Mouse (Mus musculus) kidney, embryonic 15.5 days (tissue): ENCODE measurements at regions not wholly inside any gene's neighbourhood (a gene's known extent, or its start where the extent isn't known, plus 50 kb on each side); places are given as distances from the start of the nearest gene placed in this dataset.

Experiments
- ATAC-seq: fragments of 200-750 bp; cut with Nextera tagmentation; replicated peaks from 2 replicates; pipeline ENCODE4 v1.8.0; 2017; ENCODE audit warnings: moderate TSS enrichment; ENCODE audit not compliant: low FRiP score
- H3K27ac ChIP-seq: fragments of 300-500 bp; sonication (generic); 2 replicates; pipeline ENCODE4 v1.5.1; 2015; ENCODE audit warnings: mild to moderate bottlenecking, inconsistent platforms
- H3K27me3 ChIP-seq: fragments of 300-500 bp; sonication (generic); 2 replicates; pipeline ENCODE4 v1.6.1; 2015; ENCODE audit warnings: inconsistent platforms
- H3K36me3 ChIP-seq: fragments of 300-500 bp; sonication (generic); 2 replicates; pipeline ENCODE4 v1.6.1; 2015; ENCODE audit warnings: inconsistent platforms
- H3K4me1 ChIP-seq: fragments of 300-500 bp; sonication (generic); 2 replicates; pipeline ENCODE4 v1.6.1; 2015; ENCODE audit warnings: inconsistent platforms
- H3K4me2 ChIP-seq: fragments of 300-500 bp; sonication (generic); 2 replicates; pipeline ENCODE4 v1.6.1; 2015; ENCODE audit warnings: moderate library complexity, mild to moderate bottlenecking, inconsistent platforms
- H3K4me3 ChIP-seq: fragments of 300-500 bp; sonication (generic); replicated peaks from 2 replicates; pipeline ENCODE4 v1.5.1; 2015; ENCODE audit warnings: mild to moderate bottlenecking, inconsistent platforms
- H3K9ac ChIP-seq: fragments of 300-500 bp; sonication (generic); 2 replicates; pipeline ENCODE4 v1.6.1; 2015; ENCODE audit warnings: mild to moderate bottlenecking, inconsistent platforms
- H3K9me3 ChIP-seq: fragments of 300-500 bp; sonication (generic); replicated peaks from 2 replicates; pipeline ENCODE4 v1.6.1; 2016; ENCODE audit warnings: inconsistent platforms
- WGBS: fragments of 180-500 bp; shearing (Covaris S2); methylation state at CpG from one replicate; pipeline ENCODE4 v1.1.7; 2015; ENCODE audit warnings: mixed read lengths; 5-methylcytosine and 5-hydroxymethylcytosine counted together

- 73% methylated on average over 2 of the region's 2 CpGs for WGBS
- Histone ChIP-seq H3K27me3 (no peaks in the 10 kb centered on the region), H3K9ac (no peak overlapping the region)
Observed at GRCm38 (mm10) chr13:85570886-85571527, 282.1 kb upstream of the Rasa1 start.

GRCm38 (mm10) chr13:85557821-85558220, 268.9 kb upstream of the Rasa1 start:
- H3K27ac ChIP-seq: no peak overlapping the region
- no peaks in the 10 kb centered on the region for H3K27me3 ChIP-seq
- no peak for ATAC-seq
- 75% methylated on average over 2 of the region's 2 CpGs for WGBS
- no peak overlapping the region for H3K4me2 ChIP-seq
- no peak overlapping the region for H3K4me3 ChIP-seq
- H3K36me3 ChIP-seq: no peaks in the 10 kb centered on the region
- H3K9me3 ChIP-seq: no peaks in the 10 kb centered on the region
- no peak overlapping the region for H3K9ac ChIP-seq
- H3K4me1 ChIP-seq: no peaks in the 10 kb centered on the region

More at GRCm38 (mm10) chr13:85570886-85571527, 282.1 kb upstream of the Rasa1 start:
- H3K9me3 ChIP-seq: no peaks in the 10 kb centered on the region
- H3K27ac ChIP-seq: no peak overlapping the region
- no peaks in the 10 kb centered on the region for H3K36me3 ChIP-seq
- H3K4me3 ChIP-seq: no peak overlapping the region
- H3K4me1 ChIP-seq: no peaks in the 10 kb centered on the region
- no peak for ATAC-seq
- H3K4me2 ChIP-seq: no peak overlapping the region

GRCm38 (mm10) chr13:85556101-85556853, 267.3 kb upstream of the Rasa1 start:
- 17% methylated on average over 5 of the region's 5 CpGs for WGBS
- ATAC-seq: 0 out of 2 replicates have a peak, but pooled peaks have one; percentile 40
- H3K4me2 ChIP-seq: no peak overlapping the region

GRCm38 (mm10) chr13:85553072-85553471, 264.1 kb upstream of the Rasa1 start:
- no peaks in the 10 kb centered on the region for H3K4me1 ChIP-seq
- no peak overlapping the region for H3K4me2 ChIP-seq
- H3K36me3 ChIP-seq: no peaks in the 10 kb centered on the region
- H3K4me3 ChIP-seq: no peak overlapping the region
- no peaks in the 10 kb centered on the region for H3K27me3 ChIP-seq
- WGBS: 72% methylated on average over 3 of the region's 3 CpGs
- no peak overlapping the region for H3K9ac ChIP-seq
- no peak overlapping the region for H3K27ac ChIP-seq
- no peaks in the 10 kb centered on the region for H3K9me3 ChIP-seq
- no peak for ATAC-seq

More at GRCm38 (mm10) chr13:85556101-85556853, 267.3 kb upstream of the Rasa1 start:
- Histone ChIP-seq H3K27ac (no peak overlapping the region), H3K9me3 (no peaks in the 10 kb centered on the region), H3K4me3 (no peak overlapping the region), H3K36me3 (no peaks in the 10 kb centered on the region), H3K9ac (no peak overlapping the region), H3K4me1 (no peaks in the 10 kb centered on the region), H3K27me3 (no peaks in the 10 kb centered on the region)

GRCm38 (mm10) chr13:85509671-85510070, 220.7 kb upstream of the Rasa1 start:
- Histone ChIP-seq H3K27ac (no peak overlapping the region), H3K4me2 (no peak overlapping the region), H3K4me1 (peaks cover 5% of the 10 kb centered on the region; the same call in 1 of the 2 replicates), H3K36me3 (no peaks in the 10 kb centered on the region), H3K4me3 (no peak overlapping the region), H3K9me3 (no peaks in the 10 kb centered on the region), H3K9ac (no peak overlapping the region), H3K27me3 (no peaks in the 10 kb centered on the region)
- 37% methylated on average over 1 of the region's 1 CpGs for WGBS
- no peak for ATAC-seq

GRCm38 (mm10) chr13:85508552-85508951, 219.6 kb upstream of the Rasa1 start:
- no peaks in the 10 kb centered on the region for H3K27me3 ChIP-seq
- no peak overlapping the region for H3K4me3 ChIP-seq
- H3K4me2 ChIP-seq: no peak overlapping the region
- H3K9ac ChIP-seq: no peak overlapping the region
- no peaks in the 10 kb centered on the region for H3K36me3 ChIP-seq
- 93% methylated on average over 1 of the region's 1 CpGs for WGBS
- no peak for ATAC-seq
- no peak overlapping the region for H3K27ac ChIP-seq
- H3K9me3 ChIP-seq: no peaks in the 10 kb centered on the region
- peaks cover 5% of the 10 kb centered on the region; the same call in 1 of the 2 replicates for H3K4me1 ChIP-seq

GRCm38 (mm10) chr13:85507374-85508101, 218.6 kb upstream of the Rasa1 start:
- Histone ChIP-seq H3K9me3 (no peaks in the 10 kb centered on the region), H3K4me1 (peaks cover 5% of the 10 kb centered on the region; the same call in 1 of the 2 replicates), H3K4me2 (no peak overlapping the region), H3K9ac (no peak overlapping the region), H3K4me3 (no peak overlapping the region), H3K27ac (peak overlapping the region; percentile 58; the same call in 1 of the 2 replicates), H3K36me3 (no peaks in the 10 kb centered on the region), H3K27me3 (no peaks in the 10 kb centered on the region)
- WGBS: 49% methylated on average over 6 of the region's 6 CpGs
- no peak for ATAC-seq

GRCm38 (mm10) chr13:85506875-85507274, 217.9 kb upstream of the Rasa1 start:
- H3K4me2 ChIP-seq: no peak overlapping the region
- no peak overlapping the region for H3K9ac ChIP-seq
- H3K27me3 ChIP-seq: no peaks in the 10 kb centered on the region
- no peak overlapping the region for H3K27ac ChIP-seq
- no peak overlapping the region for H3K4me3 ChIP-seq
- peaks cover 5% of the 10 kb centered on the region; the same call in 1 of the 2 replicates for H3K4me1 ChIP-seq
- peak; percentile 78 for ATAC-seq
- no peaks in the 10 kb centered on the region for H3K36me3 ChIP-seq
- WGBS: 20% methylated on average over 1 of the region's 1 CpGs
- H3K9me3 ChIP-seq: no peaks in the 10 kb centered on the region

- ATAC-seq: no peak
- H3K4me1 ChIP-seq: peaks cover 5% of the 10 kb centered on the region; the same call in 1 of the 2 replicates
Observed at GRCm38 (mm10) chr13:85506030-85506429, 217.1 kb upstream of the Rasa1 start.

GRCm38 (mm10) chr13:85505046-85505445, 216.1 kb upstream of the Rasa1 start:
- 39% methylated on average over 4 of the region's 4 CpGs for WGBS
- Histone ChIP-seq H3K36me3 (no peaks in the 10 kb centered on the region), H3K9ac (no peak overlapping the region), H3K27ac (no peak overlapping the region), H3K9me3 (no peaks in the 10 kb centered on the region), H3K4me2 (no peak overlapping the region), H3K4me1 (peaks cover 5% of the 10 kb centered on the region; the same call in 1 of the 2 replicates), H3K4me3 (no peak overlapping the region), H3K27me3 (no peaks in the 10 kb centered on the region)
- no peak for ATAC-seq

More at GRCm38 (mm10) chr13:85506030-85506429, 217.1 kb upstream of the Rasa1 start:
- Histone ChIP-seq H3K9ac (no peak overlapping the region), H3K4me2 (no peak overlapping the region), H3K27me3 (no peaks in the 10 kb centered on the region), H3K27ac (no peak overlapping the region), H3K4me3 (no peak overlapping the region), H3K36me3 (no peaks in the 10 kb centered on the region), H3K9me3 (no peaks in the 10 kb centered on the region)
- whole genome bisulfite sequencing: 68% methylated on average over 1 of the region's 1 CpGs

GRCm38 (mm10) chr13:85504001-85504400, 215.1 kb upstream of the Rasa1 start:
- H3K9ac ChIP-seq: no peak overlapping the region
- no peak overlapping the region for H3K27ac ChIP-seq
- H3K36me3 ChIP-seq: no peaks in the 10 kb centered on the region
- no peak overlapping the region for H3K4me3 ChIP-seq
- H3K27me3 ChIP-seq: no peaks in the 10 kb centered on the region
- no peaks in the 10 kb centered on the region for H3K9me3 ChIP-seq
- 23% methylated on average over 4 of the region's 4 CpGs for WGBS
- H3K4me1 ChIP-seq: peaks cover 5% of the 10 kb centered on the region; the same call in 1 of the 2 replicates
- H3K4me2 ChIP-seq: no peak overlapping the region
- ATAC-seq: peak; percentile 78

- H3K9ac ChIP-seq: no peak overlapping the region
- no peaks in the 10 kb centered on the region for H3K27me3 ChIP-seq
- H3K4me3 ChIP-seq: no peak overlapping the region
- H3K9me3 ChIP-seq: no peaks in the 10 kb centered on the region
- no peak overlapping the region for H3K27ac ChIP-seq
- H3K36me3 ChIP-seq: no peaks in the 10 kb centered on the region
- no peak for ATAC-seq
- H3K4me2 ChIP-seq: no peak overlapping the region
- H3K4me1 ChIP-seq: no peaks in the 10 kb centered on the region
- WGBS: 81% methylated on average over 2 of the region's 2 CpGs
Observed at GRCm38 (mm10) chr13:85498696-85499095, 209.8 kb upstream of the Rasa1 start.
